Mouse (Mus musculus) limb, embryonic 14.5 days (tissue): ENCODE data around the gene Synpo2. TPM values are rescaled to one million over a fixed set of nuclear protein-coding genes. Genes with fewer than 3 reads are reported as not detected.

ENCODE experiments used
- ATAC-seq: fragments of 200-750 bp; cut with Nextera tagmentation; 2 replicates; pipeline ENCODE4 v1.8.0; 2017; ENCODE audit warnings: low read depth, moderate number of reproducible peaks, moderate TSS enrichment; ENCODE audit not compliant: low FRiP score
- DNase-seq: peaks from one replicate; pipeline ENCODE4 v3.0.0-alpha.2; 2015; ENCODE audit warnings: low spot score
- H3K27ac ChIP-seq: fragments of 300-500 bp; sonication (generic); replicated peaks from 2 replicates; pipeline ENCODE4 v1.5.1; 2014; ENCODE audit warnings: low read depth, mild to moderate bottlenecking, low read length, moderate library complexity, mixed read lengths
- H3K27me3 ChIP-seq: fragments of 300-500 bp; sonication (generic); 2 replicates; pipeline ENCODE4 v1.6.1; 2014; ENCODE audit warnings: low read length, mixed read lengths; ENCODE audit not compliant: control insufficient read depth, insufficient read depth
- H3K36me3 ChIP-seq: fragments of 300-500 bp; sonication (generic); 2 replicates; pipeline ENCODE4 v1.6.1; 2014; ENCODE audit warnings: mild to moderate bottlenecking, low read length, moderate library complexity, mixed read lengths; ENCODE audit not compliant: control insufficient read depth, insufficient read depth
- H3K4me1 ChIP-seq: fragments of 300-500 bp; sonication (generic); 2 replicates; pipeline ENCODE4 v1.6.1; 2014; ENCODE audit warnings: antibody characterized with exemption, low read length, mixed read lengths; ENCODE audit not compliant: control insufficient read depth, insufficient read depth
- H3K4me2 ChIP-seq: fragments of 300-500 bp; sonication (generic); replicated peaks from 2 replicates; pipeline ENCODE4 v1.6.1; 2014; ENCODE audit warnings: low read depth, mild to moderate bottlenecking, low read length, moderate library complexity; ENCODE audit not compliant: severe bottlenecking
- H3K4me3 ChIP-seq: fragments of 300-500 bp; sonication (generic); replicated peaks from 2 replicates; pipeline ENCODE4 v1.5.1; 2014; ENCODE audit warnings: low read length
- H3K9ac ChIP-seq: fragments of 300-500 bp; sonication (generic); 2 replicates; pipeline ENCODE4 v1.6.1; 2014; ENCODE audit warnings: mild to moderate bottlenecking, low read depth, low read length, moderate library complexity; ENCODE audit not compliant: severe bottlenecking
- H3K9me3 ChIP-seq: fragments of 300-500 bp; sonication (generic); 2 replicates; pipeline ENCODE4 v1.6.1; 2016; ENCODE audit warnings: low read length; ENCODE audit not compliant: control insufficient read depth
- POLR2A ChIP-seq: fragments of 200-500 bp; IDR thresholded peaks from 2 replicates; pipeline ENCODE4 v1.8.0; 2012; ENCODE audit warnings: inconsistent platforms, mild to moderate bottlenecking, moderate library complexity, borderline replicate concordance; ENCODE audit not compliant: insufficient read depth, insufficient read length; ENCODE audit errors: extremely low read depth
- WGBS: fragments of 180-500 bp; shearing (Covaris S2); extraction: QIAGEN DNeasy Blood & Tissue Kit; methylation state at CpG from one replicate; pipeline ENCODE4 v1.1.7; 2014; 5-methylcytosine and 5-hydroxymethylcytosine counted together
- polyA plus RNA-seq, 2 experiments: library from polyadenylated mRNA; depleted of rRNA in 1 of 2; stranded (reverse) in 1 of 2; unstranded in 1 of 2; fragments of >200 nt; fragmentation: Nextera tagmentation in 1 of 2; extraction: Ambion mirVana in 1 of 2; gene quantifications; 2 replicates each; pipeline versions ENCODE4 v1.2.1 to v1.2.3; 2012 to 2014

Gene Synpo2
- polyA plus RNA-seq, 2 experiments = 5.4 to 6.8 TPM

DNA sequence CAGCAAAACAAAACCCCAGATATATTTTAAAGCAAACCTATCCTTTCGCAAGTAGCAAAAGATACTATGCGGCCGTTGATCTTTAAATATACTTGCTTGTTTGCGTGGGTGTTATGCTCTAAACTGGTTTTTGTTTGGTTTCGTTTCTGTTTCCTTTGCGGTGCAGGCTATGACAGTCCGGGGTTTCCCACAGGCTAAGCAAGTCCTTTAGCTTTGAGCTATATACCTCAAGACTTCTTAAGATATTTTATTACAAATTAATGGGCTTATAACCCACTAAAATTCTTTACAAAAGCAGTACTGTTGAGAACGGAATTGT is 61.6 kb downstream of the Synpo2 start:
- Histone ChIP-seq H3K4me2 (no peak overlapping the region), H3K4me1 (peaks cover 17% of the 10 kb centered on the region), H3K4me3 (no peak overlapping the region), H3K9me3 (no peaks in the 10 kb centered on the region), H3K27me3 (no peaks in the 10 kb centered on the region), H3K27ac (no peak overlapping the region), H3K9ac (no peak overlapping the region), H3K36me3 (no peaks in the 10 kb centered on the region)
- 77% methylated on average over 8 of the region's 8 CpGs for WGBS
- ATAC-seq (no peak), DNase-seq (no peak)
- no peak for TF ChIP-seq POLR2A

- DNase-seq = no peak
- peak; percentile 54 for ATAC-seq
- Histone ChIP-seq H3K9ac (no peak overlapping the region), H3K27ac (0 out of 2 replicates have a peak overlapping the region, but pooled peaks have one; percentile 33), H3K4me3 (no peak overlapping the region), H3K27me3 (no peaks in the 10 kb centered on the region), H3K4me2 (no peak overlapping the region), H3K9me3 (no peaks in the 10 kb centered on the region), H3K36me3 (no peaks in the 10 kb centered on the region), H3K4me1 (peaks cover 21% of the 10 kb centered on the region)
- WGBS = 81% methylated on average over 21 of the region's 21 CpGs
- TF ChIP-seq POLR2A = no peak
Observed at GRCm38 (mm10) chr3:123173553-123174378, 62.2 kb downstream of the Synpo2 start.

DNA sequence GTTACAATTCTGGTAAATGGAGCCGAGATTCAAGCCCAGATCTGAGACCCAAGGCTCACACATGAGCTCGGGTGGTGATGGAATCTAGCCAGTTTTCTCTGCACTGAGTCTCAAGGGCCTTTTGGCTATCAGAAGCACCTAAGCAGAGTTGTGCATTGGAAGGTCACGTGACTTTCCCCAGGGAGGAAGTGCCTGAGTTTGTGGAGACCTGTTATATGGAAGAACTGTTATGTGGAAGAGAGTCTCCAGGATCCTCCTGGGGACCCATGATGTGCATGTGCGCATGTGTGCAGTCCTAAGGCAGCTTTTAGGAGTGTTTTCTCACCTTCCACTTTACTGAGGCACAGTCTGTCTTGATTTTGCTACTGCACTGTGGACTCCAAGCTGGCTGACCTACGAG is 63.8 kb downstream of the Synpo2 start:
- Histone ChIP-seq H3K27ac (no peak overlapping the region), H3K9me3 (no peaks in the 10 kb centered on the region), H3K4me2 (no peak overlapping the region), H3K9ac (no peak overlapping the region), H3K27me3 (no peaks in the 10 kb centered on the region), H3K4me3 (no peak overlapping the region), H3K4me1 (peaks cover 19% of the 10 kb centered on the region), H3K36me3 (no peaks in the 10 kb centered on the region)
- WGBS = 69% methylated on average over 5 of the region's 5 CpGs
- DNase-seq (no peak), ATAC-seq (no peak)
- TF ChIP-seq POLR2A = no peak

- no peaks in the 10 kb centered on the region for H3K9me3 ChIP-seq
- no peak overlapping the region for H3K4me2 ChIP-seq
- TF ChIP-seq POLR2A = no peak
- peaks cover 23% of the 10 kb centered on the region for H3K4me1 ChIP-seq
- 44% methylated on average over 4 of the region's 4 CpGs for WGBS
- ATAC-seq = no peak
- H3K27ac ChIP-seq = no peak overlapping the region
- no peak for DNase-seq
- H3K4me3 ChIP-seq = no peak overlapping the region
- H3K9ac ChIP-seq = no peak overlapping the region
- H3K36me3 ChIP-seq = no peaks in the 10 kb centered on the region
- H3K27me3 ChIP-seq = no peaks in the 10 kb centered on the region
Observed at GRCm38 (mm10) chr3:123169398-123169797, 66.6 kb downstream of the Synpo2 start.

GRCm38 (mm10) chr3:123168815-123169214 is 67.1 kb downstream of the Synpo2 start:
- Histone ChIP-seq H3K27ac (no peak overlapping the region), H3K4me2 (no peak overlapping the region), H3K4me1 (peaks cover 20% of the 10 kb centered on the region), H3K27me3 (no peaks in the 10 kb centered on the region), H3K9ac (no peak overlapping the region), H3K4me3 (no peak overlapping the region), H3K9me3 (no peaks in the 10 kb centered on the region), H3K36me3 (no peaks in the 10 kb centered on the region)
- DNase-seq (peak; percentile 62), ATAC-seq (peak; percentile 57; the same call in 1 of the 2 replicates)
- WGBS = 5% methylated on average over 5 of the region's 5 CpGs
- no peak for TF ChIP-seq POLR2A
